Mouse (Mus musculus): ENCODE measurements around the gene Atp1b1.

DNA sequence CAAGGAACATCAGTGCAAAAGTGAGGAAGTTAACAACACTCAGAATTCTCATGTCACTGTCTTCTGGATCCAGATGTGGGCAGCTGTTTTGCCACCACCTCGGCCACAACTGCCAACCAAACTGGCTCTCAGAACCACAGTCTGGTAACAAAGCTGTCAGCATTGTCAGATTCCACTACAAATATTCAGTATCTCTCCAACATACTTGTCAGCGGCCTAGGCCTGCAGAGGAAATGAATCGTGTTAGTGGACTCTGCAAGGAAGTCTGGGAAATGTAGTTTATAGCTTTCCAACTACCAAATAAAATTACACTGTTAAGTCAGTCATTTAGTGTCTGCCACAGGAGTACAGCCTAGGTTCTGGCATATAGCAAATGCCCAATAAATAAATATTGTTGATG is 40.6 kb downstream of the Atp1b1 start:
- TF ChIP-seq POLR2A (IDR thresholded peaks at IDR 0.05; ENCODE audit: low read depth, low read length) (no peak), CTCF (IDR thresholded peaks at IDR 0.05; ENCODE audit: borderline replicate concordance, insufficient read depth, low read length) (no peak)
